Mouse (Mus musculus) adrenal gland, postnatal 14 days (tissue): ENCODE measurements around the gene Ctdnep1. TPM values are rescaled to one million over a fixed set of nuclear protein-coding genes. Genes with fewer than 3 reads are reported as not detected.
"Not testable (repeated sequence)": the region's sequence is repeated elsewhere in the genome, so short reads cannot be mapped to it uniquely, and the experiment has no call there.

ENCODE experiments used
- DNase-seq: peaks from one replicate; pipeline ENCODE4 v3.0.0; 2021; ENCODE audit warnings: mixed read lengths
- total RNA-seq: library from RNA; stranded (reverse); gene quantifications from 2 replicates; pipeline ENCODE4 v1.2.3, GENCODE M21; 2021

The Ctdnep1 gene
- total RNA-seq, 1 experiment from 2014 or later, result 128 TPM

- peak; percentile 54 for DNase-seq
Measured at GRCm38 (mm10) chr11:69950807-69951459, 30.0 kb upstream of the Ctdnep1 start.

GRCm38 (mm10) chr11:69952274-69952673 is 28.7 kb upstream of the Ctdnep1 start:
- DNase-seq, result no peak

DNA sequence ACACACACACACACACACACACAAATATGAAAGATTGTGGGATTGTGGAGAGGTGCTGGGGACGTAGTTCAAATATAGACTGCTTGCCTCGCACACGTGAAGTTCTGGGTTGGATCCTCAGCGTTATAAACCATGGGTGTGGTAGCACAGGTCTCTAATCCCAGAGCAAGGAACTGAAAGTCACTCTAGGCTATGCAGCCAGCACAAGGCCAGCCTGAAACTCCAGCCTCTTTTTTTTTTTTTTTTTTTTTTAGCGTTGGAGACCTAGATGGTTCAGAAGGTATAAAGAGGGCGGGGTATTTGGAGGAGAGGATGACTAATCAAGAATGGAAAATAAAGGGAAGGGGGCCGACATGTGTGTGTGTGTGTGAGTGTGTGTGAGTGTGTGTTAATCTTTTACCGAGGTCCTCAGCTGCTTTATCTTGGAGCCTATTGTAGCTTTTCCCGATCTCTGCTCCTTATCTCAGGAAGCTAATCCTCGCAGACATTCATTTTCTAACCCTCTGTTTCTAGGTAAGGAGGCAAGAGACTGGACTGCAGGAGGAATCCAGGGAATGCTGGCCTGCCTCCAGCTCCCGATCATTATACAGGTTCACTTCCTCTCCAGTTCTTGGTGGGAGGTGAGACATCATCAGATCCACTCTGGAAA is 27.6 kb upstream of the Ctdnep1 start:
- DNase-seq, result no peak

DNA sequence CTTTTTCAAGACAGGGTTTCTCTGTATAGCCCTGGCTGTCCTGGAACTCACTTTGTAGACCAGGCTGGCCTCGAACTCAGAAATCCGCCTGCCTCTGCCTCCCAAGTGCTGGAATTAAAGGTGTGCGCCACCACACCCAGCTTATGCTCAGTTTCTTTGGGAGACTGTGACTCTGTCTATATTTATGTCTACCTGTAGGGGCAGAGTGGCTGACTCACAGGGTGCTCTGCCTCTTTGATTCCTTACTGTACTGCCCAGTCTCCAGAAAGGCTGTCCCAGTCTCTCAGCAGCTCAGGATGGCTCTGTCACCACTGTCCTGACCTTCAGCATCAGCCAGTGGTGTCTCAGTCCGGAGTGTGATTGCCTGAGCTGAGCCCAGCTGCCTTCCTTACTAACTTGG is 25.3 kb upstream of the Ctdnep1 start:
- not testable (repeated sequence) for DNase-seq

GRCm38 (mm10) chr11:69956218-69956617 is 24.7 kb upstream of the Ctdnep1 start:
- no peak for DNase-seq

GRCm38 (mm10) chr11:69960616-69961015 is 20.3 kb upstream of the Ctdnep1 start:
- DNase-seq, result peak; percentile 50

DNA sequence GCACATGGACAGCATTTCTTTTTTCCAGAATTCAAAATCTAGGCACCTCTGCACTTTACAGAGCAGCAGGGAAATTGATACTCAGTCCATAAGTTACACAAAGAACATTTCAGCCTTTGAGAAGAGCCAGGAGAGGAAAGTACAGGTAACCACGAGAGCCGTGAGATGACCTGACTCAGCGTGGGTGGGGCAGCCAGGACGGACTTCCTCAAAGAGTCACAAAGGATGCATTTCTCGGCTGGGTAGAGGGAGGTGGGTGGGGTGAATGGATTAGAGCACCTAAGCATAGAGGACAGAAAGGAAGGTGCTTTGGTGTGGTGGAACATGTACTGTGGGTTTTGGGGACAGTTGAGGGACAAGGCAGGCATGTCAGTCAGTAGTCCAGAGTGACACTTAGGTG is 19.1 kb upstream of the Ctdnep1 start:
- DNase-seq, result no peak

- no peak for DNase-seq
Measured at GRCm38 (mm10) chr11:69964650-69965270, 16.2 kb upstream of the Ctdnep1 start, which contains the start of gene Cldn7. Gene Cldn7 (plus strand): TSS chr11:69964779.

GRCm38 (mm10) chr11:69965271-69966005 is 15.5 kb upstream of the Ctdnep1 start:
- peak; percentile 19 for DNase-seq

- DNase-seq, result peak; percentile 60
Measured at GRCm38 (mm10) chr11:69966006-69966859, 14.7 kb upstream of the Ctdnep1 start.

GRCm38 (mm10) chr11:69966860-69967517 is 14.0 kb upstream of the Ctdnep1 start:
- no peak for DNase-seq

DNA sequence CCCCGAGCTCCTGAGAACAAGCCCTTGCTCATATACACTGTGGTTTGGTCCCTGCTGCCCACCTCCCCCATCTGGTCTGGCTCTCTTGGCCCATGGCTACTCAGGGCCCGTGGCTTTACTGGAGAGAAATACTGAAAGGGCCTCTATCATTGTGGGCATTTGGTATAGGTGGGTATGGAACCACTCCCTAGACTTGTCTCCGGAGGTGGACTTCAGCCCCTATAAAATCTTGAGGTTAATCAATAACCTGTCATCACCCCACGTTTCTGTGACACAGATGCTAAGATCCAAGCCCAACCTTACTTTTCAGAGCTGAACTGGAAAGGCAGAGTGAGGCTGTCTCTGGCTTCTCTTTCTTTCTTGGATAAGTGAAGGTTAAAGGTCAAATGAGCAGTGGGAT is 12.2 kb upstream of the Ctdnep1 start:
- no peak for DNase-seq

DNA sequence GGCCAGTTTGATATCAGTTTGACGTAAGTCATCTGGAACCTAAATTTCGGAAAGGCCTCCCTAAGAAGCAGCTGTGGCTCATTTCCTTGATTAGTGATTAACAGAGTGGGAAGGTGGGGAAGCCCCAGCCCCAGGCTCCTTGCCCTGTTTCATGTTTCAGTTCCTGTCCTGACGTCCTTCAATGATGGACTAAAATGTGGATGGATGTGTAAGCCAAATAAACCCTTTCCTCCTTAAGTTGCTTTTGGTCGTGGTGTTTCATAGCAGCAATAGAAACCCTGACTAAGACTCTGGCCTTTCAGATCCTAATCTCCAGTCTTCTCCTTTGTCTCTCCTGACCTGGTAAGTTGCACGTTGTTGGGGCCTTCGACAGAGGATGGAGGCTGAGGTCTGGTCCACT is 10.7 kb upstream of the Ctdnep1 start:
- no peak for DNase-seq

GRCm38 (mm10) chr11:69970775-69971174 is 10.2 kb upstream of the Ctdnep1 start:
- no peak for DNase-seq

GRCm38 (mm10) chr11:69974907-69975306 is 6.0 kb upstream of the Ctdnep1 start:
- no peak for DNase-seq

- no peak for DNase-seq
Measured at GRCm38 (mm10) chr11:69976271-69976670, 4.7 kb upstream of the Ctdnep1 start.

DNA sequence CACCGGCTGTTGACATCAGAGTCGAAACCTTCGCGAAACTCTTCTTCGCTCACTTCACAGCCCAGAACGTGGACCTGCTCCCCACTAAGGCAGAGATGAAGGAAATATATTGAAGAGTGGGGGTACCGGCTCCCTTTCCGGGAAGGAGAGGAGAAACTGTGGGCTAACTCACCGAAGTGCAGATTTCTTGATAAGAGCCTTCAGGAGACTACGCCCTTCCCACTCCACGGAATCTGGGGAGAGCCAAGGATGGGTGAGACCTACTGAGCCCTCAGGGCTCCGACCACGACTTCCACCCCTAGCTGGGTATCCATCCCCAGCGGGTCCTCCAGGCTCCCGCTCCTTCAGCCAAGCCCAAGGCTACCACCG is 1.1 kb upstream of the Ctdnep1 start:
- no peak for DNase-seq

GRCm38 (mm10) chr11:69980196-69981140 is 488 bp upstream of the Ctdnep1 start:
- peak; percentile 97 for DNase-seq

DNA sequence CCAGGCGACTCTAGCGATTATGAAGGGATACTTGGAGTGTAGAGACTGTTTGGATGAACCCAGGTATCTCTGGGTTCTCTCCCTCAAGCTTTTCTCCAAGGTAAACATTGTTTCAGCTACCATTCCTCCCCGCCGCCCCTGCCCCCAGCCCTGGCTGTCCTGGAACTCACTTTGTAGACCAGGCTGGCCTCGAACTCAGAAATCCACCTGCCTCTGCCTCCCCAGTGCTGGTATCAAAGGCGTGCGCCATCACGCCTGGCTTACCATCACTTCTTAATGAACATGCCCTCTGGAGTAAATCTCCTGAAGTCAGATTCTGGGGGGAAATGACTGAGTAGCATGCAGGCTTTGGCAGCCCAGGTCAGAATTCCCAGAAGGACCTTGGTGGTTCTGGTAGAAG is 1.3 kb downstream of the Ctdnep1 start, which contains the start of gene Elp5:
Elp5 (minus strand) TSS at position 293 of the 400 bp plus-strand sequence.
- DNase-seq, result no peak

DNA sequence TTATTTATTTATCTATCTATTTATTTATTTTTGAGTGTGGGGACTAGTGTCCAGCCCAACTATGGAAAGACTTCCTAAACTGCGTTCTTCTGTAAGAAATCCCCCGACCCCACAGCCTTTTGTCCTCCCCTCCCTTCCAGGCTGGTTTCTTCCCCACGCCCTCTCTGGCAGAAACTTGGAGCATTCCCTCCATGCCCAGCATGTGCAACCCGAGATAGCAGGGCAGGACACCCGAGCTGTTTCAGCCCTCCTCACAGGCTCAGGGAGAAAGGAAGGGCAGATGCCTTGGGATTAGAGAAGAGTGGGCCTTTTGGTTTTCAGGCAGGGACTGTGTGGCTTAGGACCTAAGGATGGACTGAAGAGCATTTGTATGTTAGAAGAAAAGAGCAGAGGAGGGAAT is 1.9 kb downstream of the Ctdnep1 start:
- peak; percentile 61 for DNase-seq
